Mouse (Mus musculus) limb, embryonic 14.5 days (tissue): Measurements from ENCODE around the gene Kctd6. TPM values are rescaled to one million over a fixed set of nuclear protein-coding genes. Genes with fewer than 3 reads are reported as not detected.

ENCODE experiments used
- ATAC-seq: fragments of 200-750 bp; cut with Nextera tagmentation; 2 replicates; pipeline ENCODE4 v1.8.0; 2017; ENCODE audit warnings: low read depth, moderate number of reproducible peaks, moderate TSS enrichment; ENCODE audit not compliant: low FRiP score
- DNase-seq: peaks from one replicate; pipeline ENCODE4 v3.0.0-alpha.2; 2015; ENCODE audit warnings: low spot score
- H3K27ac ChIP-seq: fragments of 300-500 bp; sonication (generic); replicated peaks from 2 replicates; pipeline ENCODE4 v1.5.1; 2014; ENCODE audit warnings: low read depth, mild to moderate bottlenecking, low read length, moderate library complexity, mixed read lengths
- H3K27me3 ChIP-seq: fragments of 300-500 bp; sonication (generic); 2 replicates; pipeline ENCODE4 v1.6.1; 2014; ENCODE audit warnings: low read length, mixed read lengths; ENCODE audit not compliant: control insufficient read depth, insufficient read depth
- H3K36me3 ChIP-seq: fragments of 300-500 bp; sonication (generic); 2 replicates; pipeline ENCODE4 v1.6.1; 2014; ENCODE audit warnings: mild to moderate bottlenecking, low read length, moderate library complexity, mixed read lengths; ENCODE audit not compliant: control insufficient read depth, insufficient read depth
- H3K4me1 ChIP-seq: fragments of 300-500 bp; sonication (generic); 2 replicates; pipeline ENCODE4 v1.6.1; 2014; ENCODE audit warnings: antibody characterized with exemption, low read length, mixed read lengths; ENCODE audit not compliant: control insufficient read depth, insufficient read depth
- H3K4me2 ChIP-seq: fragments of 300-500 bp; sonication (generic); replicated peaks from 2 replicates; pipeline ENCODE4 v1.6.1; 2014; ENCODE audit warnings: low read depth, mild to moderate bottlenecking, low read length, moderate library complexity; ENCODE audit not compliant: severe bottlenecking
- H3K4me3 ChIP-seq: fragments of 300-500 bp; sonication (generic); replicated peaks from 2 replicates; pipeline ENCODE4 v1.5.1; 2014; ENCODE audit warnings: low read length
- H3K9ac ChIP-seq: fragments of 300-500 bp; sonication (generic); 2 replicates; pipeline ENCODE4 v1.6.1; 2014; ENCODE audit warnings: mild to moderate bottlenecking, low read depth, low read length, moderate library complexity; ENCODE audit not compliant: severe bottlenecking
- H3K9me3 ChIP-seq: fragments of 300-500 bp; sonication (generic); 2 replicates; pipeline ENCODE4 v1.6.1; 2016; ENCODE audit warnings: low read length; ENCODE audit not compliant: control insufficient read depth
- POLR2A ChIP-seq: fragments of 200-500 bp; IDR thresholded peaks from 2 replicates; pipeline ENCODE4 v1.8.0; 2012; ENCODE audit warnings: inconsistent platforms, mild to moderate bottlenecking, moderate library complexity, borderline replicate concordance; ENCODE audit not compliant: insufficient read depth, insufficient read length; ENCODE audit errors: extremely low read depth
- WGBS: fragments of 180-500 bp; shearing (Covaris S2); extraction: QIAGEN DNeasy Blood & Tissue Kit; methylation state at CpG from one replicate; pipeline ENCODE4 v1.1.7; 2014; 5-methylcytosine and 5-hydroxymethylcytosine counted together
- polyA plus RNA-seq, 2 experiments: library from polyadenylated mRNA; depleted of rRNA in 1 of 2; stranded (reverse) in 1 of 2; unstranded in 1 of 2; fragments of >200 nt; fragmentation: Nextera tagmentation in 1 of 2; extraction: Ambion mirVana in 1 of 2; gene quantifications; 2 replicates each; pipeline versions ENCODE4 v1.2.1 to v1.2.3; 2012 to 2014

The Kctd6 gene
- polyA plus RNA-seq, 2 experiments, result 11.2 to 15.8 TPM

DNA sequence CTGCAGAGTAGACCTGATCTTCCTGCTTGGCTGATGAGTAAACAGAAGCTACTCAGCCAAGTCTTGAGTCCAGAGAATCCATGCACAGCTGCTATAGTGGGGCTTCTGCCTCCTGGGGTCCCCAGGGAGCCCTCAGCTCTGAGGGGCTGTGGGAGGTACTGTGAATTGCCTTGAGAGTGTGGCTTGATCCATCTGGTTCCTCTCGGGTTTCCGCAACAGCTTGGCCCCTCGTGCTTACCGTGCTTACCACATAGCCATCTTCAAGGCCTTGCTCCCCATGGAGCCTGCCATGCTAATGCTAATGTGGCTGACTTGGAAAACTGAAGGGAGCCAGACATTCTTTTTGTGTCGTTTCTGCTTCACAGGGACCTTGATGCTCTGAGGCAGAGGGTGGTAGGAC is 6.8 kb upstream of the Kctd6 start:
- no peak overlapping the region for H3K4me3 ChIP-seq
- ATAC-seq (peak; percentile 53; the same call in 1 of the 2 replicates), DNase-seq (no peak)
- no peaks in the 10 kb centered on the region for H3K27me3 ChIP-seq
- no peaks in the 10 kb centered on the region for H3K36me3 ChIP-seq
- 20% methylated on average over 5 of the region's 5 CpGs for WGBS
- no peak overlapping the region for H3K4me2 ChIP-seq
- no peak overlapping the region for H3K9ac ChIP-seq
- no peak overlapping the region for H3K27ac ChIP-seq
- no peak for TF ChIP-seq POLR2A
- no peaks in the 10 kb centered on the region for H3K9me3 ChIP-seq
- 0 out of 2 replicates have a peak, but pooled peaks cover 5% of the 10 kb centered on the region for H3K4me1 ChIP-seq

GRCm38 (mm10) chr14:8207543-8207942 is 6.4 kb upstream of the Kctd6 start:
- H3K4me1 ChIP-seq, result 0 out of 2 replicates have a peak, but pooled peaks cover 5% of the 10 kb centered on the region
- H3K4me2 ChIP-seq, result no peak overlapping the region
- H3K4me3 ChIP-seq, result no peak overlapping the region
- H3K27me3 ChIP-seq, result no peaks in the 10 kb centered on the region
- WGBS, result 82% methylated on average over 5 of the region's 5 CpGs
- H3K36me3 ChIP-seq, result no peaks in the 10 kb centered on the region
- no peak overlapping the region for H3K9ac ChIP-seq
- DNase-seq (no peak), ATAC-seq (no peak)
- no peak for TF ChIP-seq POLR2A
- no peak overlapping the region for H3K27ac ChIP-seq
- H3K9me3 ChIP-seq, result no peaks in the 10 kb centered on the region

GRCm38 (mm10) chr14:8208876-8209275 is 5.1 kb upstream of the Kctd6 start:
- no peaks in the 10 kb centered on the region for H3K9me3 ChIP-seq
- 89% methylated on average over 3 of the region's 3 CpGs for WGBS
- no peaks in the 10 kb centered on the region for H3K36me3 ChIP-seq
- DNase-seq (no peak), ATAC-seq (no peak)
- H3K27ac ChIP-seq, result no peak overlapping the region
- no peaks in the 10 kb centered on the region for H3K27me3 ChIP-seq
- H3K4me3 ChIP-seq, result no peak overlapping the region
- no peak for TF ChIP-seq POLR2A
- H3K4me2 ChIP-seq, result no peak overlapping the region
- 0 out of 2 replicates have a peak, but pooled peaks cover 5% of the 10 kb centered on the region for H3K4me1 ChIP-seq
- H3K9ac ChIP-seq, result no peak overlapping the region

DNA sequence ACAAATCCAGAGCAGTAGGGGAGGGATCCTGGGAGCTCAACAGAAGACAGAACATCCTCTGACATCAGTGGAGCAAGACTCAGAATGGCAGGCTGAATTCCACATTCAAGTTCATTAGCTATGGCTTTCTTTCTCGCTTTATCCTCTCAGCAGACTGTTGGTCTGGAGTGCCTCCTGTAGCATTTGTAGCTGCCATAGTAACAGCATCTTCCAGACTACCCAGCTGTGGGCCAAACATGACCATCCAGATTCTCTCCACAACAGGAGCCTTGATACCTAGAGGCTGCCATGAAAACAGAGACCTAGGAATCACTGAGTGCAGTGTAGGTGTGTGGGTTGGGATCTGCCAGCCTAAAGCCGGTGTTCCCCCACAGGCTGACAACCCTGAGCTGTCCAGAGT is 4.0 kb upstream of the Kctd6 start:
- 88% methylated on average over 2 of the region's 2 CpGs for WGBS
- no peaks in the 10 kb centered on the region for H3K9me3 ChIP-seq
- no peaks in the 10 kb centered on the region for H3K27me3 ChIP-seq
- no peak overlapping the region for H3K9ac ChIP-seq
- no peak for ATAC-seq
- H3K4me3 ChIP-seq, result no peak overlapping the region
- H3K4me1 ChIP-seq, result peaks cover 8% of the 10 kb centered on the region
- no peak overlapping the region for H3K4me2 ChIP-seq
- DNase-seq, result no peak
- no peaks in the 10 kb centered on the region for H3K36me3 ChIP-seq
- no peak for TF ChIP-seq POLR2A
- no peak overlapping the region for H3K27ac ChIP-seq

DNA sequence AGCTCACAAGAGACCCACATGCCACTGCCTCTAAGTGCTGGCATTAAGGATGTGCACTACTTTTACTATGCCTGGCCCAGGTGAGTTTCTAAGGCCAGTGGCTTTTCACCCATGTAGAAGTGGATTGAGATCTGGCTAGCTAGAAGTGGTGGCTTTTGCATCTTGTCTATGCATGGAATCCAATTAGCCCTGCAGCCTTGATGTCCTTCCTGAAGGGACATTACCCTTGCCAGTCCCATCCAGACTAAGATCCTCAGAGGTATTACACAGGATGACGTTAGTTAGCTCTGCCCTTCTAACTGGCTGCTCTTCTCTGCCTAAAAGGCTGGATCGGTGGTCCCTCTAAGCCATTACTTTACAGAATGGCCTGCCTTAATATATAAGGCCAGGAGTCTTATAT is 944 bp upstream of the Kctd6 start:
- ATAC-seq, result no peak
- Histone ChIP-seq H3K9me3 (no peaks in the 10 kb centered on the region), H3K27me3 (no peaks in the 10 kb centered on the region), H3K27ac (no peak overlapping the region), H3K4me1 (peaks cover 16% of the 10 kb centered on the region), H3K36me3 (no peaks in the 10 kb centered on the region), H3K9ac (no peak overlapping the region), H3K4me2 (no peak overlapping the region), H3K4me3 (no peak overlapping the region)
- WGBS, result 79% methylated on average over 2 of the region's 2 CpGs
- TF ChIP-seq POLR2A, result no peak
- DNase-seq, result no peak
